Mouse (Mus musculus) small intestine, adult 2 months (tissue): ENCODE measurements around the gene Svop.

Source experiments
- CTCF ChIP-seq: fragments of 200-500 bp; IDR thresholded peaks from 2 replicates; pipeline ENCODE4 v1.5.1; 2012; ENCODE audit warnings: low read depth, mild to moderate bottlenecking, control low read depth, inconsistent platforms, low read length, moderate library complexity, mixed read lengths; ENCODE audit not compliant: insufficient replicate concordance, insufficient read length; ENCODE audit errors: extremely low read depth
- POLR2A ChIP-seq: fragments of 200-500 bp; IDR thresholded peaks from 2 replicates; pipeline ENCODE4 v1.6.1; 2012; ENCODE audit warnings: low read depth, mild to moderate bottlenecking, control low read depth, inconsistent platforms, low read length, moderate library complexity

- no peak for TF ChIP-seq CTCF
- TF ChIP-seq POLR2A, result peak; percentile 19; the same call in 1 of the 2 replicates
Observed at GRCm38 (mm10) chr5:113992339-113992831, 99.0 kb downstream of the Svop start.
